Mouse (Mus musculus) midbrain, embryonic 11.5 days (tissue): Measurements from ENCODE around the gene A830031A19Rik. TPM values are rescaled to one million over a fixed set of nuclear protein-coding genes. Genes with fewer than 3 reads are reported as not detected.

Source experiments
- ATAC-seq: fragments of 200-750 bp; cut with Nextera tagmentation; 2 replicates; pipeline ENCODE4 v1.8.0; 2017; ENCODE audit warnings: moderate TSS enrichment, moderate library complexity; ENCODE audit not compliant: low FRiP score
- DNase-seq: peaks from one replicate; pipeline ENCODE4 v3.0.0; 2015; ENCODE audit warnings: low spot score; ENCODE audit errors: missing footprints
- H3K27ac ChIP-seq: fragments of 300-500 bp; sonication (generic); 2 replicates; pipeline ENCODE4 v1.5.1; 2014; ENCODE audit warnings: low read depth, low read length
- H3K27me3 ChIP-seq: fragments of 300-500 bp; sonication (generic); 2 replicates; pipeline ENCODE4 v1.6.1; 2014; ENCODE audit warnings: mild to moderate bottlenecking, low read length, moderate library complexity, mixed read lengths; ENCODE audit not compliant: control insufficient read depth, insufficient read depth
- H3K36me3 ChIP-seq: fragments of 300-500 bp; sonication (generic); 2 replicates; pipeline ENCODE4 v1.6.1; 2014; ENCODE audit warnings: mild to moderate bottlenecking, low read length, moderate library complexity, mixed read lengths; ENCODE audit not compliant: control insufficient read depth, insufficient read depth
- H3K4me1 ChIP-seq: fragments of 300-500 bp; sonication (generic); 2 replicates; pipeline ENCODE4 v1.6.1; 2014; ENCODE audit warnings: low read length; ENCODE audit not compliant: control insufficient read depth, insufficient read depth
- H3K4me2 ChIP-seq: fragments of 300-500 bp; sonication (generic); 2 replicates; pipeline ENCODE4 v1.6.1; 2014; ENCODE audit warnings: mild to moderate bottlenecking, moderate library complexity
- H3K4me3 ChIP-seq: fragments of 300-500 bp; sonication (generic); 2 replicates; pipeline ENCODE4 v1.5.1; 2014; ENCODE audit warnings: low read depth, low read length
- H3K9ac ChIP-seq: fragments of 300-500 bp; sonication (generic); 2 replicates; pipeline ENCODE4 v1.6.1; 2014; ENCODE audit warnings: low read length
- H3K9me3 ChIP-seq: fragments of 300-500 bp; sonication (generic); 2 replicates; pipeline ENCODE4 v1.6.1; 2016; ENCODE audit warnings: low read length; ENCODE audit not compliant: control insufficient read depth
- WGBS: fragments of 180-500 bp; shearing (Covaris S2); extraction: QIAGEN DNeasy Blood & Tissue Kit; methylation state at CpG from one replicate; pipeline ENCODE4 v1.1.7; 2014; 5-methylcytosine and 5-hydroxymethylcytosine counted together
- microRNA-seq: library from miRNA; unstranded; fragments of <30 nt; microRNA quantifications from one replicate; pipeline ENCODE4, GENCODE M21; 2017
- polyA plus RNA-seq: library from polyadenylated mRNA; unstranded; fragments of >200 nt; fragmentation: Nextera tagmentation; extraction: Ambion mirVana; gene quantifications from 2 replicates; pipeline ENCODE4 v1.2.1, GENCODE M21; 2014

Gene A830031A19Rik
- polyA plus RNA-seq, 1 experiment from 2014 or later: not detected

DNA sequence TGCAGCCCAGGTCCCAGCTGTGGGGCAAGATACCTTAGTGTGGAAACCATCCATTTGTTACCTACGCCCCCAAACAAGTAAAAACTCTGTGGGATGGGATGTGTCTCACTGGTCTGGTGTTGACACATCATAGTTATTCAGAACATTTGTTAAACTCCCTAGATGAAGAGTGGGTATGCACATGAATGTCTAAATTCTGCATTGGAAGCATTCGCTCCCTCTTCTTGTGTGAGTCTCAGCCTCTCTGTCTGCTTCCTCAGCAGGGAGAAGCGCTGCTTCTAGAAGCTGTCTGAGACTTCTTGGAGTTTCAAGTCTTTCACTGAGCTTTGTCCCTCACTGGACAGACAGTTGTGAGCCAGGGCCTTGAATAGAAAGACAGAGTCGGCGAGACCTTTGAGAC lies 65.9 kb downstream of the A830031A19Rik start:
- Histone ChIP-seq H3K4me3 (no peak overlapping the region), H3K27me3 (no peaks in the 10 kb centered on the region), H3K4me1 (no peaks in the 10 kb centered on the region), H3K36me3 (no peaks in the 10 kb centered on the region), H3K4me2 (no peak overlapping the region), H3K27ac (no peak overlapping the region), H3K9ac (no peak overlapping the region), H3K9me3 (no peaks in the 10 kb centered on the region)
- no peak for DNase-seq
- WGBS: 91% methylated on average over 5 of the region's 5 CpGs
- no peak for ATAC-seq

DNA sequence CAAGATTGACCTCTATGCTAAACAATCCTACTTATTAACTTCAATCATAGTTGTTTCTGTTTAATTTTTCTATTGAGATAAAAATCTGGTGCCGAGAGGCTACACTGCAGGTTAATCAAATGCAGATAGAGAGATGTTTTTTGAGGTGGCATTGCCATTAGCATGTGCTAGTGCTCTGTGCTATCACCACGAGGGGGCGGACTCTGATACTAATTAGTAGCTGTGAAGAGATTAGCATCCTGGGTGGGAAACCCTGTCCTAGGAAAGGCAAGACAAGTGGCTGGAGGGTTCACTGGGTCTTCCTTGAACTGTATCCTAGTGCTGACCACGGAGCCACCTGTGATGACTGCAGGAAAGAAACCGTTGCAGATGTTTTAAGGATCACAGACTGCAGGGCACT lies 66.6 kb downstream of the A830031A19Rik start:
- DNase-seq: no peak
- ATAC-seq: no peak
- Histone ChIP-seq H3K27me3 (no peaks in the 10 kb centered on the region), H3K4me1 (no peaks in the 10 kb centered on the region), H3K36me3 (no peaks in the 10 kb centered on the region), H3K9me3 (no peaks in the 10 kb centered on the region), H3K4me2 (no peak overlapping the region), H3K9ac (no peak overlapping the region), H3K27ac (no peak overlapping the region), H3K4me3 (no peak overlapping the region)
- 34% methylated on average over 5 of the region's 5 CpGs for whole genome bisulfite sequencing

GRCm38 (mm10) chr11:24005445-24006156 lies 69.3 kb downstream of the A830031A19Rik start:
- ATAC-seq: no peak
- no peaks in the 10 kb centered on the region for H3K27me3 ChIP-seq
- no peaks in the 10 kb centered on the region for H3K36me3 ChIP-seq
- no peak for DNase-seq
- no peak overlapping the region for H3K9ac ChIP-seq
- no peak overlapping the region for H3K4me2 ChIP-seq
- 90% methylated on average over 15 of the region's 15 CpGs for WGBS
- H3K4me1 ChIP-seq: no peaks in the 10 kb centered on the region
- no peaks in the 10 kb centered on the region for H3K9me3 ChIP-seq
- H3K27ac ChIP-seq: no peak overlapping the region
- H3K4me3 ChIP-seq: no peak overlapping the region

DNA sequence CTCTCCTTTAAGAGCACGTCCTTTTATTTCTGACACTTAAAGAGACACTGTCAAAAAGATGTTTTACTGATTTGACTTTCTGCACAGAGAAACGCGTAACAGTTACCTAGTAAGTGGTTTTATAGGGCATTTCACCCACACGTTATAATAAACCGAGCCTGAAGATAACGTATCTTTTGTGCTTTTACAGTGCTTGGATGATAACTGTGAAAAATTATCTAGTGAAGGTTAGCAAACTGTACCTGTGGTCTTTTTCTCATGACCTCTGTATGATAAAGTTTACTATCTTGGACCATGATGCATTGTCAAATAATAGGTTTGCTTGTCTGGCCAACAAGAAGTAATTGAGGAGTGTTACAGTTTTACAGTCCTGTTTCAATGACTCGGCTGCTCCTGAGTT lies 74.2 kb downstream of the A830031A19Rik start:
- no peaks in the 10 kb centered on the region for H3K9me3 ChIP-seq
- no peak for ATAC-seq
- WGBS: 89% methylated on average over 7 of the region's 7 CpGs

More for the DNA sequence above, 74.2 kb downstream of the A830031A19Rik start:
- no peak overlapping the region for H3K4me2 ChIP-seq
- H3K27me3 ChIP-seq: no peaks in the 10 kb centered on the region
- H3K27ac ChIP-seq: no peak overlapping the region
- H3K4me1 ChIP-seq: no peaks in the 10 kb centered on the region
- no peak overlapping the region for H3K9ac ChIP-seq
- H3K36me3 ChIP-seq: no peaks in the 10 kb centered on the region
- H3K4me3 ChIP-seq: no peak overlapping the region
- no peak for DNase-seq

Small RNAs within 50 kb of the gene (microRNA-seq; reads per million reads assigned to microRNA genes)
- gene Gm44381: not detected

Other genes with a start within 250 kb of the A830031A19Rik start
- 28.8 and 32.3 TPM in 2 replicates for gene Papolg, start 179.8 kb downstream of the A830031A19Rik start, polyA plus RNA-seq
- gene Bcl11a, start 3.0 kb upstream of the A830031A19Rik start, polyA plus RNA-seq: 42.5 and 44.1 TPM in 2 replicates